Mouse (Mus musculus): Measurements from ENCODE around the gene Hnrnph1.

Hnrnph1 gene

GRCm38 (mm10) chr11:50373086-50373485 is 3.7 kb upstream of the Hnrnph1 start:
- in situ Hi-C loops (cut with MboI, MseI), result no loop called here

- in situ Hi-C loops (cut with MboI, MseI), result no loop called here
These were observed 3.2 kb upstream of the Hnrnph1 start for GRCm38 (mm10) chr11:50373621-50374020.

- in situ Hi-C loops (cut with MboI, MseI), result loop anchor here (5.0 kb wide), 1 partner anchor 53 kb away; no protein-coding TSS in a partner anchor
These were observed 2.3 kb upstream of the Hnrnph1 start for GRCm38 (mm10) chr11:50374286-50375015.

DNA sequence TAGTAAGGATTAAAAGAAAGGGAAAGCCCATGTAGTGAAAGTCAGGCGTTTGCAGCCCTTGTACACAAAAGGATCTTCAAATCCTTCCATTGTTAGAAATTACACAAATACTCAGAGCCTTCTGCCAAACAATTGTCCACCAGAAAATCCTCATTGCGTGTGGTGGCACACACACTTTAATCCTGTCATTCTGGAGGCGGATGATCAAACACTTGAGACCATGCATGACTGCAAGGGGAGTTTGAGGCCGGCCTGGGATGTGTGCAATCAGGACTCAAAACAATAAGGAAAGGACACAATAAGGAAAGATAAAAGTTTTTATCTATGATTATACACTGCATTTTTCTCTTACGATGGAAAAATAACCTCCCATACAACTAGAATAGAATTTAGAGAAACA is 1.4 kb upstream of the Hnrnph1 start:
- in situ Hi-C loops (cut with MboI, MseI), result loop anchor here (5.0 kb wide), 1 partner anchor 52 kb away; no protein-coding TSS in a partner anchor

- in situ Hi-C loops (cut with MboI, MseI), result loop anchor here (5.0 kb wide), 1 partner anchor 51 kb away; no protein-coding TSS in a partner anchor
These were observed 517 bp upstream of the Hnrnph1 start for GRCm38 (mm10) chr11:50376156-50376790.

DNA sequence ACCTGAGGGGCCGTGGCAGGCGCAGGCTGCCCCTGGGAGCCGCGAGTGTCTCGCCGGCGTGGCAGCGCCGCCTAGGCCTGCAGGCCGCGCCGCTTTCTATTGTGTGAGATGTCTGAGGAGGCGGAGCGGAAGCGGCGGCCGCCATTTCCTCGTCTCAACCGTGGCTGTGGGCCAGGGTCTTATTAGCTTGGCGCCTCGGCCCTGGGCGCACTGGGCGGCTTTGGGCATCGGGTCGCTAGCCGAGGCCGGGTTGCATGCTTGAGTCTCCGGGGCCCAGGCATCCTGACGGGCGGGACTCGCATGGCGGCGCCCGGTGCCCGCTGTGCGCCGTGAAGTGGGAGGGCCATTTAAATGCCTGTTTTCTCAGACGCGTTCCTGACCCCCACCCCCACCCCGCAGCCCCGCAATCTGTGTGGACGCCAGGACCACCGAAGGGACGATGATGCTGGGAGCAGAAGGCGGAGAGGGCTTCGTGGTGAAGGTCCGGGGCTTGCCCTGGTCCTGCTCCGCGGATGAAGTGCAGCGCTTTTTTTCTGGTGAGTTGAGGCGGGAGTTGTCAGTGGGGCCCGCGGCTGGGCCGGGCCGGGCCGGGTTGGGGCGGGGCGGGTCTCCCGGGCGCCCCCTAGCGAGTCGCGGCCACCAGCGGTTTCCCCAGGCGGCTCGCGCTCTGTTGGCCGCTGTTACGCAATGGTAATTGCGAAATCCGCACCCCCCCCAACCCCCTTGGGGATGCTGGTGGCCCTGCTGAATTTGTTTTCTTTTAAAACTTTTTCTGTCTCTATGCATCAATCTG is 1.3 kb downstream of the Hnrnph1 start:
- in situ Hi-C loops (cut with MboI, MseI), result loop anchor here (5.0 kb wide), 1 partner anchor 49 kb away; no protein-coding TSS in a partner anchor

DNA sequence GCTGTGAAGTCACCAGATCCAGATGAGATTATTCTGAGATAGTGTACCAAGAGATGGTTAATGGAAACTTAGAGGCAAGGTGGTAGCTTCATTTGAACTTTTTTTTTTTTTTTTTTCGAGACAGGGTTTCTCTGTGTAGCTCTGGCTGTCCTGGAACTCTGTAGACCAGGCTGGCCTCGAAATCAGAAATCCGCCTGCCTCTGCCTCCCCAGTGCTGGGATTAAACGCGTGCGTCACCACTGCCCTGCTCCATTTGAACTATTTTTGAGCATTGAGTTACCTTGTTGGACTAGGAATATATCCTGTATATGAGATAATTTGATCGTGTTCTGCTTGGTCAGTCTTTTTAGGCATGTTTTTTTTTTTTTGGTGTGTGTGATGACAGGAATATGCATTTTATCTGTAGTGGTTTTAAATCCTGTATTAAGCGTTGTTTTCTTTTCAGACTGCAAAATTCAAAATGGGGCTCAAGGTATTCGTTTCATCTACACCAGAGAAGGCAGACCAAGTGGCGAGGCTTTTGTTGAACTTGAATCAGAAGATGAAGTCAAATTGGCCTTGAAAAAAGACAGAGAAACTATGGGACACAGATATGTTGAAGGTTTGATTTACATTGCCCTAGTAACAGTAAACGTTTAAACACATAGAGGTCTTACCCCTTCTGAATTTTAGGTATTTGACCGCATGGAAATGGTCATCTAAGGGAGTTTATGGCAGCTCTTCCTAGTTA is 2.4 kb downstream of the Hnrnph1 start:
- in situ Hi-C loops (cut with MboI, MseI), result loop anchor here (5.0 kb wide), 1 partner anchor 48 kb away; no protein-coding TSS in a partner anchor

DNA sequence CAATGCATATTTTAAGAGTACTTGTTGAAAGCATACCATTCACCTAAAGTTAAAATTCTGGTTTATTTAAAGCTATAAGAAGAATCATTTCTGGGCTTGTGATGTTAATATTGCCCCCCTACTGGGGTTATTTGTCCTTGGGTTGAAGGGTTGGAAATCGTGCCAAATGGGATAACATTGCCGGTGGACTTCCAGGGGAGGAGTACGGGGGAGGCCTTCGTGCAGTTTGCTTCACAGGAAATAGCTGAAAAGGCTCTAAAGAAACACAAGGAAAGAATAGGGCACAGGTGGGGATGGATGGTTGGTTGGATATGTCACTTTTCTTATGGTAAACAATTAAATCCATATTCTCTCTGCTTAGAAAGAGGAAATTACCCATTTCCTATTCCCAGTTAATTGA is 4.5 kb downstream of the Hnrnph1 start:
- in situ Hi-C loops (cut with MboI, MseI), result no loop called here

- in situ Hi-C loops (cut with MboI, MseI), result no loop called here
These were observed 10.4 kb downstream of the Hnrnph1 start for GRCm38 (mm10) chr11:50387167-50387679.

DNA sequence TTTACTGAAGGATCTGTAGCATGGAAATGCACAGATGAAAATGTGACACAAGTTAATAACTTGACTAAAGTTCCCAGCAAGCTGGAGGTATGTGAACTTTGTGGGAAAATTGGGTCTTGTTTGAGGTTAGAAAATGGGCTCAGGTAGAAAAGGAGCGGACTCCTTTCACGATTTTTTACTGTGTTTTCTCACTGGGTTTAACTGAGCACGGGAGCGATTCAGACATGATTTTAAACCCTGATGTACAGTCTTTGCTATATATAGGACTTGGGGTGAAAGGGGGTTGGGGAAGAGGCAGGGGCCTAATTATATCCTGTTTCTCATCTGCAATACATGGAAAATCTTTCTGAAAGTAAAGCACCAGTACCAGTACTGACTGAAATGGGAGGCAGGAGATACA is 10.9 kb downstream of the Hnrnph1 start:
- in situ Hi-C loops (cut with MboI, MseI), result no loop called here

- in situ Hi-C loops (cut with MboI, MseI), result no loop called here
These were observed 11.6 kb downstream of the Hnrnph1 start for GRCm38 (mm10) chr11:50388217-50388929.

GRCm38 (mm10) chr11:50389011-50389410 is 12.2 kb downstream of the Hnrnph1 start:
- in situ Hi-C loops (cut with MboI, MseI), result no loop called here

DNA sequence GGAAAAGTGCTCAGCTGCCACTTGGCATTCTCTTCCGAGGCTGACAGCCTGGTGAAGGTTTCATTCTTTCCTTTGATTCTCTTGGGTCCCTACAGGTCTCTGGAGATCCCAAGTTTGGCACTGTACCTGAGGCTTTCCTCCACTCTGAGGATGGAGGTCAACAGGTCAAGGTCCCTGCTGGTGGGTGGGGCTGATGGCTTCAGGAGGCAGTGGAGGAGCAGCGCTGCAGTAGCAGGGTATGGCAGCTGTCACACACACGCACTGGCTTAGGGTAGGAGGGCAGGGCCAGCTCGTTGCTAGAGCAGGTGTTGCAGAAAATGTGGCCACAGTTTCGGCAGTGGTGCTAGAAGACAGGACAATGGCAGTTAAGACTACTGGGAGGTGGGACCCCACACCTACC is 12.8 kb downstream of the Hnrnph1 start:
- in situ Hi-C loops (cut with MboI, MseI), result no loop called here

DNA sequence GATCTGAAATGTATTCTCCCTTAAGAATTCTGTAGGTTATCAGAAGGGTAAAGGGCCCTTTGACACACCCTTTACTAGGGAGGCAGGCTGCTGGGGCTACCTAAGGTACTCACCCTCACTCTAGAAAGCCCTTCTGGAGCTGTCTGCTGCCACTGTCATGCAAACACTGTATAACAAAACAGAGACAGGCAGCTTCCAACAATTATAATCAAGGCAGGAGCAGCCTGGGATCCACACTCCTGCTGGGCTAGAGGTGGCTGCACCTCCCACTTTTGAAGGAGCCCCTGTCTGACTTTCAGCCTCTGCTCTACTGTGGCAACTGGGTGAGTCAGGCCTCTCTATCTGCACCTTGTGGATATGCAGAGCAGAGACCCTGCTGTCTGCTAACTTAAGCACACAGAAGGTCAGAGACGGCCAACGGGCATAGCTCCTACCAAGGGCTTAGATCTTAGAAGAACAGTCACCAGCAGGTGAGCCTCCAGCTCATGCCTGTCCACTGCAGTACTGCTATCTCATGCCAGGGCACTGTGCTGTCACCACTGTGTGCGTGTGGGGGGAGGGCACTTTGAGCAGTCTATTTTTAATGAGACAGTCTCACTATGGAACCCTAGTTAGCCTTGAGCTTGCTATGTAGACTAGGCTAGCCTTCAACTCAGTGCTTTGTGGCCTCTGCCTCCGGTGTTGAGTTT is 14.6 kb downstream of the Hnrnph1 start:
- in situ Hi-C loops (cut with MboI, MseI), result no loop called here

- in situ Hi-C loops (cut with MboI, MseI), result no loop called here
These were observed 16.5 kb downstream of the Hnrnph1 start for GRCm38 (mm10) chr11:50393306-50393705.

GRCm38 (mm10) chr11:50394731-50395130 is 17.9 kb downstream of the Hnrnph1 start:
- in situ Hi-C loops (cut with MboI, MseI), result no loop called here

DNA sequence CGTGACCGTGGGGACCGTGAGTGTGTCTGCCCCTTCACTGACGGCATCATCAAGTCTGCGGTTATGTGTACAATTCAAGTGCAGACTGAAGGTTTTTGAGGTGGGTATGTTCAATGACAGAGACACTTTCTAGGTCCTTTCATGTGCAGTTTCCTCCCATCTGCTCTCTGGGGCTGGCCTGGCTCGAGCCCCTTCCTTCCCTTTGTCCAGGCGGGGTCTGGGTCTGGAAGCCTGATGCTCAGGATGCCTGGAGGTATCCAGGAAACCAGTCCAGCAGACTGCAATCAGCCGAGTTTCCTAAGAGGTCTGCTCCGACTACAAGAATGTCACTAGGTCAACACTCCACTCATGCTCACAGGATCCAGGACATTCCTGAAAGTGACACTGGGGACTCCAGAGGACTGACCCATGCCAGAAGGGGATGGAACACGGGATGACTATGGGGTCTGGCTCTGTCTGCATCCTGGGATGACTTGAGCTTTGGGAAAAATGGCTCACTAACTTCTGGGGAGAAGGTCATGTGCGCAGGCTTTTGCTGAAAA is 20.0 kb downstream of the Hnrnph1 start:
- in situ Hi-C loops (cut with MboI, MseI), result no loop called here

DNA sequence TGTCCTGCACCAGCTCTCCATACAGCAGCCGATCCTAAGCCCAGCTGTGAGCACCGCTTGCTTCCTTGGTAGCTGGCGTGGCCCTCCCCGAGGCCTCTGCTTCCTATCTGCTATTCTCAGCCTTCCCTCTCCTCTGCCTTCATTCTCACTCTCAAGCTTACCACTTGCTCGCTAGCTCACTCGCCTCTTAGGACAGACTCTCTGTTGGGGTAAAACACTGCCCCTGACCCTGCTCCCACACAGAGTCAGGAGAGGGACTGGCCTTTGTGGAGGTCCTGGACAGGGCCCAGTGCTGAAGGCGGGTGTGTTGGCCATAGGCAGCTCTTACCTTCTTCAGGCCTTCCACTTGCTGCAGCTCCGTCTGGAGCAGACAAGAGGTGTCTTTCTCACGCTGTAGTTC is 20.5 kb downstream of the Hnrnph1 start:
- in situ Hi-C loops (cut with MboI, MseI), result no loop called here

DNA sequence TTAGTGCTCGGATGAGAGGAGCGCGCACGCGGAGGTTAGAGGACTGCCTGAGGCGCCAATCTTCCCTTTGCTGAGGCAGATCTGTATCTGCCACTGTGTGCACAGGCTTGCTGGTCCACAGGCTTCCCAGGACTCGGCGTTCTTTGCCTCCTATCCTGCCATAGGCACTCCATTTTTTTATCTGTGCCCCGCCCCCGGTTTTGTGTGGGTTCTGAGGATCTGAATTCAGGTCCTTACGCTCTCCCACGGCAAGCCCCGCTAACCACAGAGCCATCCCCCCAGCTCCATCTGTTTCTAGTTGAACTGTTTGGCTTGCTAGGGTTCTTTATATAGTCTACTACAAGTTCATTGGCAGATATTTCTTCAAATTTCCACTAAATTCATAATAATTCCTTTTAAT is 22.0 kb downstream of the Hnrnph1 start:
- in situ Hi-C loops (cut with MboI, MseI), result no loop called here

DNA sequence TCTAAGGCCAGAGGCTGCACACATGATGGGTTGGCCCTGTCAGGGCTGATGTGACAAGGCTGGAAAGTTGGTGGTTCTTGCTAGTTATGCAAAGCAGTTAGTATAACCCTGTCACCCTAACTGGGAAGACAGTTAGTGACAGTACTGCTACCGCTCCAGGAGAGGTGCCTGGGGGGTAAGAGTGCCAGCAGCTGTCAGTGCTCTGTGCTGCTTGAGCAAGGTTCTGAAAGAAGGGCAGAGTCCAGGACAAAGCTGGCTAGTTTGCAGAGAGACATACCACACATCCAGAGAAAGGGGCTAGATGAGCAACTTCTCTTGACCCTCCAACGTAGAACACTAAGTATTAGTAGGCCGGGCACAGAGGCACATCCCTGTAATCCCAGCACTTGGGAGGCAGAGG is 25.7 kb downstream of the Hnrnph1 start:
- in situ Hi-C loops (cut with MboI, MseI), result no loop called here

Data from T-helper 1 cell (primary cell).